Mouse (Mus musculus): ENCODE data around the gene Myo15. TPM values are rescaled to one million over a fixed set of nuclear protein-coding genes. Genes with fewer than 3 reads are reported as not detected.

The Myo15 gene
- polyA plus RNA-seq, 1 experiment from 2014 or later: 0.06 TPM

- no peak overlapping the region for H3K27ac ChIP-seq (ENCODE audit: low read length)
- H3K9ac ChIP-seq (ENCODE audit: low read depth, low read length): no peak overlapping the region
- no peaks in the 10 kb centered on the region for H3K4me1 ChIP-seq (ENCODE audit: control insufficient read depth, insufficient read depth, low read length)
- no peak overlapping the region for H3K4me3 ChIP-seq (ENCODE audit: low read length)
- no peaks in the 10 kb centered on the region for H3K9me3 ChIP-seq (ENCODE audit: control insufficient read depth, low read length)
- no peaks in the 10 kb centered on the region for H3K27me3 ChIP-seq (replicated peaks; ENCODE audit: control insufficient read depth, insufficient read depth, low read length)
- no peaks in the 10 kb centered on the region for H3K36me3 ChIP-seq (ENCODE audit: control insufficient read depth, insufficient read depth, low read length)
- WGBS: 69% methylated on average over 4 of the region's 4 CpGs
- ATAC-seq: no peak
- H3K4me2 ChIP-seq (ENCODE audit: low read depth, low read length): no peak overlapping the region
Measured at GRCm38 (mm10) chr11:60518305-60518704, 49.2 kb downstream of the Myo15 start.

- Histone ChIP-seq H3K4me3 (ENCODE audit: low read length) (no peak overlapping the region), H3K27ac (ENCODE audit: low read length) (no peak overlapping the region), H3K27me3 (replicated peaks; ENCODE audit: control insufficient read depth, insufficient read depth, low read length) (no peaks in the 10 kb centered on the region), H3K4me2 (ENCODE audit: low read depth, low read length) (no peak overlapping the region), H3K36me3 (ENCODE audit: control insufficient read depth, insufficient read depth, low read length) (no peaks in the 10 kb centered on the region), H3K4me1 (ENCODE audit: control insufficient read depth, insufficient read depth, low read length) (no peaks in the 10 kb centered on the region), H3K9me3 (ENCODE audit: control insufficient read depth, low read length) (no peaks in the 10 kb centered on the region), H3K9ac (ENCODE audit: low read depth, low read length) (no peak overlapping the region)
- no peak for ATAC-seq
- 81% methylated on average over 5 of the region's 5 CpGs for WGBS
Measured at GRCm38 (mm10) chr11:60522027-60522426, 52.9 kb downstream of the Myo15 start.

GRCm38 (mm10) chr11:60522661-60523365 lies 53.7 kb downstream of the Myo15 start:
- Histone ChIP-seq H3K36me3 (ENCODE audit: control insufficient read depth, insufficient read depth, low read length) (no peaks in the 10 kb centered on the region), H3K4me3 (ENCODE audit: low read length) (no peak overlapping the region), H3K27ac (ENCODE audit: low read length) (no peak overlapping the region), H3K27me3 (replicated peaks; ENCODE audit: control insufficient read depth, insufficient read depth, low read length) (no peaks in the 10 kb centered on the region), H3K4me2 (ENCODE audit: low read depth, low read length) (no peak overlapping the region), H3K9me3 (ENCODE audit: control insufficient read depth, low read length) (no peaks in the 10 kb centered on the region), H3K4me1 (ENCODE audit: control insufficient read depth, insufficient read depth, low read length) (no peaks in the 10 kb centered on the region), H3K9ac (ENCODE audit: low read depth, low read length) (no peak overlapping the region)
- WGBS: 89% methylated on average over 6 of the region's 6 CpGs
- no peak for ATAC-seq

GRCm38 (mm10) chr11:60526461-60526860 lies 57.3 kb downstream of the Myo15 start:
- Histone ChIP-seq H3K36me3 (ENCODE audit: control insufficient read depth, insufficient read depth, low read length) (no peaks in the 10 kb centered on the region), H3K9ac (ENCODE audit: low read depth, low read length) (no peak overlapping the region), H3K9me3 (ENCODE audit: control insufficient read depth, low read length) (no peaks in the 10 kb centered on the region), H3K4me3 (ENCODE audit: low read length) (no peak overlapping the region), H3K4me2 (ENCODE audit: low read depth, low read length) (no peak overlapping the region), H3K27ac (ENCODE audit: low read length) (no peak overlapping the region), H3K4me1 (ENCODE audit: control insufficient read depth, insufficient read depth, low read length) (no peaks in the 10 kb centered on the region), H3K27me3 (replicated peaks; ENCODE audit: control insufficient read depth, insufficient read depth, low read length) (no peaks in the 10 kb centered on the region)
- 79% methylated on average over 4 of the region's 4 CpGs for WGBS
- ATAC-seq: no peak

- Histone ChIP-seq H3K4me1 (ENCODE audit: control insufficient read depth, insufficient read depth, low read length) (peaks cover 12% of the 10 kb centered on the region), H3K27me3 (replicated peaks; ENCODE audit: control insufficient read depth, insufficient read depth, low read length) (no peaks in the 10 kb centered on the region), H3K4me2 (ENCODE audit: low read depth, low read length) (peak overlapping the region; percentile 88; the same call in 1 of the 2 replicates), H3K36me3 (ENCODE audit: control insufficient read depth, insufficient read depth, low read length) (no peaks in the 10 kb centered on the region), H3K9ac (ENCODE audit: low read depth, low read length) (peak overlapping the region; percentile 98), H3K4me3 (ENCODE audit: low read length) (no peak overlapping the region; the same call in 1 of the 2 replicates), H3K27ac (ENCODE audit: low read length) (no peak overlapping the region), H3K9me3 (ENCODE audit: control insufficient read depth, low read length) (no peaks in the 10 kb centered on the region)
- no peak for ATAC-seq
- WGBS: 90% methylated on average over 2 of the region's 2 CpGs
Measured at GRCm38 (mm10) chr11:60535676-60536075, 66.5 kb downstream of the Myo15 start.

- Histone ChIP-seq H3K4me1 (ENCODE audit: control insufficient read depth, insufficient read depth, low read length) (peaks cover 18% of the 10 kb centered on the region), H3K4me3 (ENCODE audit: low read length) (peak within 1 kb of the TSS; percentile 98), H3K27me3 (replicated peaks; ENCODE audit: control insufficient read depth, insufficient read depth, low read length) (no peaks in the 10 kb centered on the region), H3K36me3 (ENCODE audit: control insufficient read depth, insufficient read depth, low read length) (no peaks in the 10 kb centered on the region), H3K27ac (ENCODE audit: low read length) (peak within 1 kb of the TSS; percentile 99), H3K4me2 (ENCODE audit: low read depth, low read length) (peak within 1 kb of the TSS; percentile 88), H3K9ac (ENCODE audit: low read depth, low read length) (peak within 1 kb of the TSS; percentile 98), H3K9me3 (ENCODE audit: control insufficient read depth, low read length) (no peaks in the 10 kb centered on the region)
- ATAC-seq: 0 out of 2 replicates have a peak, but pooled peaks have one; percentile 0
- WGBS: 19% methylated on average over 9 of the region's 9 CpGs
Measured at GRCm38 (mm10) chr11:60536180-60536858, 67.2 kb downstream of the Myo15 start, which contains the start of gene Alkbh5. Gene Alkbh5 (plus strand): TSS chr11:60536381.

- Histone ChIP-seq H3K27ac (ENCODE audit: low read length) (peak overlapping the region; percentile 99), H3K9ac (ENCODE audit: low read depth, low read length) (peak overlapping the region; percentile 98), H3K4me2 (ENCODE audit: low read depth, low read length) (peak overlapping the region; percentile 88), H3K36me3 (ENCODE audit: control insufficient read depth, insufficient read depth, low read length) (peaks cover 1% of the 10 kb centered on the region; the same call in 1 of the 2 replicates), H3K9me3 (ENCODE audit: control insufficient read depth, low read length) (no peaks in the 10 kb centered on the region), H3K4me3 (ENCODE audit: low read length) (peak overlapping the region; percentile 98), H3K27me3 (replicated peaks; ENCODE audit: control insufficient read depth, insufficient read depth, low read length) (no peaks in the 10 kb centered on the region), H3K4me1 (ENCODE audit: control insufficient read depth, insufficient read depth, low read length) (peaks cover 20% of the 10 kb centered on the region)
- peak; percentile 83 for ATAC-seq
- WGBS: under 1% methylated on average over 37 of the region's 37 CpGs
Measured at GRCm38 (mm10) chr11:60536859-60537467, 67.8 kb downstream of the Myo15 start.

- peaks cover 4% of the 10 kb centered on the region; the same call in 1 of the 2 replicates for H3K36me3 ChIP-seq (ENCODE audit: control insufficient read depth, insufficient read depth, low read length)
- peak overlapping the region; percentile 98 for H3K9ac ChIP-seq (ENCODE audit: low read depth, low read length)
- ATAC-seq: peak; percentile 91
- H3K4me1 ChIP-seq (ENCODE audit: control insufficient read depth, insufficient read depth, low read length): peaks cover 27% of the 10 kb centered on the region
- H3K27ac ChIP-seq (ENCODE audit: low read length): peak overlapping the region; percentile 99
- H3K4me3 ChIP-seq (ENCODE audit: low read length): peak overlapping the region; percentile 98
- H3K27me3 ChIP-seq (replicated peaks; ENCODE audit: control insufficient read depth, insufficient read depth, low read length): no peaks in the 10 kb centered on the region
- H3K9me3 ChIP-seq (ENCODE audit: control insufficient read depth, low read length): no peaks in the 10 kb centered on the region
- H3K4me2 ChIP-seq (ENCODE audit: low read depth, low read length): peak overlapping the region; percentile 93
- WGBS: under 1% methylated on average over 90 of the region's 91 CpGs
Measured at GRCm38 (mm10) chr11:60537468-60538347, 68.6 kb downstream of the Myo15 start.
